Mouse (Mus musculus) gastrocnemius, postnatal 4 days (tissue): ENCODE results near the gene Ak2. TPM values are rescaled to one million over a fixed set of nuclear protein-coding genes. Genes with fewer than 3 reads are reported as not detected.
A peak's percentile ranks its signal among the peaks of the same experiment; 100 is the strongest.

Source experiments
- DNase-seq, 2 experiments: peaks; one replicate each; pipeline ENCODE4 v3.0.0; 2021 to 2022; ENCODE audit warnings: low spot score in 2 of 2, mixed read lengths in 2 of 2
- long read RNA-seq, 2 experiments: library from polyadenylated mRNA; stranded (forward); transcript quantifications; one replicate each; pipeline ENCODE4 v2.0.0; 2021
- total RNA-seq, 2 experiments: library from RNA; stranded (reverse); gene quantifications; 2 replicates each; pipeline ENCODE4 v1.2.3; 2021

Ak2 gene
- total RNA-seq, result 10 to 100 TPM; 58.2 to 67.2 TPM
- long read RNA-seq, experiment 1, transcript Ak2-202 (7 exons, 1,781 nt), result major isoform, 29 of 63 reads
- long read RNA-seq, experiment 1, transcript Ak2-201 (6 exons, 986 nt), result minor isoform, 27 of 63 reads
- long read RNA-seq, experiment 1, partial matches to known transcripts, result 2 of 63 reads
- long read RNA-seq, experiment 1, other reads (novel, unspliced or antisense), result 5 of 63 reads
- long read RNA-seq, experiment 2, transcript Ak2-201 (6 exons, 986 nt), result minor isoform, 14 of 57 reads
- long read RNA-seq, experiment 2, transcript Ak2-202 (7 exons, 1,781 nt), result major isoform, 35 of 57 reads
- long read RNA-seq, experiment 2, partial matches to known transcripts, result 4 of 57 reads
- long read RNA-seq, experiment 2, other reads (novel, unspliced or antisense), result 4 of 57 reads

DNA sequence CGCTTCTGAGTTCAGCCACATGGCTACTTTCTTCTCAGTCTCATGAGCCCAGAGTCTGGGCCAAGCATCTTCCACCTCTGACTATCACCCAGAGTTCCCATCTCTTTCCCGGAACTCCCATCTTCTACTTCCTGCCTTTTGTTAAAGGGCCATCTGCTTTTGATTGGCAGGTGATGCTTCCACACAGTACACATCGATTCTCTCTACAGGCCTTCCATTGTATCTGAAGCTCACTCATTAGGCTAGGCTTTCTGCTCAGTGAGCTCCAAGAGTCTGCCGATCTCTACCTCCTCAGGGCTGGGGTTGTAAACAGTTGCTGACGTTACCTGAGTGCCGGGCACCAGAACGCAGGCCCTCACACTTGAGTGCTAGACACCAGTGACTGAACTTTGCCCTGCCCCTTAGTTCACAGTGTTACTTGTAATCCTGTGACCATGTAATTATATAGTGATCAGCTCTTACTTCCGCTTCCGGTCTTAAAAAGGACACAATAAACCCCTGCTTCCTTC is at the start of gene Ak2:
Ak2 (plus strand) TSS at position 459 of the 509 bp plus-strand sequence.
- no peak for DNase-seq

DNA sequence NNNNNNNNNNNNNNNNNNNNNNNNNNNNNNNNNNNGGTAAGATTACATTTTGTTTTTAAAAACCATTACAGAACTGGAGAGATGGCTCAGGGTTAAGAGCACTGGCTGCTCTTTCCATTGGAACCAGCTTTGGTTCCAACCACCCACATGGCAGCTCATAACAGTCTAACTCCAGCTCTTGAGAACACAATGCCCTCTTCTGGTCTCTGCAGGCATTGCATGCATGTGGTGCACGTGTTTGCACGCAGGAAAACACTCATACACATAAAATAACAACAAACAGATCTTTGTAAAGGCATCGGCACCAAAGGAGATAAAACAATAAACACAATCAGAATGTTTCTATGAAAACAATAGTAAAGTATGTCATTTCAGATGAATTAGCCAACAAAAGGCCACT is 49.4 kb upstream of the Ak2 start:
- no peak for DNase-seq

DNA sequence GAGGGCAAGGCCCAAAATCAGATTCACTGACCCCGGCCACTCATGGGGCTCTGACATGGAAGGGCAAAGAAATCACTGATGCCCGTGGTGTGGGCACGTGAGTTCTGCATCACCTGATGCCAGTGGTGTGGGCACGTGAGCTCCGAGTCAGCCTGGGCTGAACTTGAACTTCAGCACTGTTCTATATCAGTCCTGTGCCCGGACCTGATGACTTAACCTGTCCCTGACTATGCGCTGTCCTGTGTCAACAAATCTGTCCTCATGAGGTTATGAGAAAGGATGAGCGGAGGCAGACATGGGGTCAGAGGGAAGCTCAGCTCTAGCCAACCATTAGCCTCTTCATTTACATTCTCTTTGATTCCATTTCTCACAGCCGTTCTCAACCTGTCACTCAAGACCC is 45.0 kb upstream of the Ak2 start:
- DNase-seq, result no peak

DNA sequence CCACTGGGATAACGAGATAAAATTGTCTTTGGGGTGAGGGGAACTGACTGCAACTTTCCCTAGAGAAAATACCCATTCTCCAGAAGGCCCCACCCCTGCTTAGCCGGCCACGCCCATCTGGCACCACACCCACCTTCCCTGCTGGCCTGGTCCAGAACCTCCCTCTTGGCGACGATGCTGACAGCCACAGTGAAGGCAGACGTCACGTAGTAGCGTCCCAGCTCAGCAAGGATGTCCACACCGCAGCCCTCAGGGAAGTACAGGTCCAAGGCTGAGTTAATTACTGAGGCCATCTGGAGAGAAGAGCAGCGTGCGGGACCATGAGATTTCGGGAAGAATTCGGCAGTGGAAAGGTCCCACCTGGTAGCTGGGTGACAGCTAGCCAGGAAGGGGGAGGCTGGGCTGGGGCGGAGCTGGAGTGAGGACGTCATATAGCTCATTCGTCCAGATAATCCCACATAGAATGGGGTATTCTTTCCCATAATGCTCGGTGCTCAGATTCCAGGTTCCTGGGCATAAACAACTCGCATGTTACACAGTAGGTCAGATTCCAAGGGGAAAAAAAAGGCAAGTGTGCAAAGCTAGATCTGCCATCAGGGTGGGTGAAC is 44.3 kb upstream of the Ak2 start:
- DNase-seq, result no peak

DNA sequence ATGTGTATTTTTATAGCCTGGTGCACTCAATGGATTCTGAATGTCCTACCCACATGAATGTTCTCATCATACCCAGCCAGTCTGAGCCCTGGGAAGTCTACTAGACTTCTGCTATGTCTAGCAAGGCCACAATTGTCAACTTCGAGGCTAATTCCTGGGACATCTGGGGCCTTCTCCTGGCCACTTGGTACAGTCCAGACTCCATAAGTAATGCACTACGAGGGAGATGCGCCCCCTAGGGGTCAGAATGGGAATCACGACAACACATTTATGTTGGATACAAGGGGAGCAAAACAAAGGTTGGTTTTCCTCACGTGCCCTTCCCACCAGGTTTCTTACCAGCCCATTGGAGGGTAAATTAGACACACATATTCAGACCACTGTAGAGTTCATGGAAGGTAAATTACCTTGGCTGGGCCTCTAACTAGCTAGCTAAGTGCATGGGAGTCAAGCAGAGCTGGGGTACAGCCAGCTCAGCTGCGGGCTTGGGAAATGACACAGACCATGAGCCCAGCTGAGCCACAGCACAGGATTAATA is 43.6 kb upstream of the Ak2 start:
- peak in 1 of 2 experiments; percentile 56 for DNase-seq

DNA sequence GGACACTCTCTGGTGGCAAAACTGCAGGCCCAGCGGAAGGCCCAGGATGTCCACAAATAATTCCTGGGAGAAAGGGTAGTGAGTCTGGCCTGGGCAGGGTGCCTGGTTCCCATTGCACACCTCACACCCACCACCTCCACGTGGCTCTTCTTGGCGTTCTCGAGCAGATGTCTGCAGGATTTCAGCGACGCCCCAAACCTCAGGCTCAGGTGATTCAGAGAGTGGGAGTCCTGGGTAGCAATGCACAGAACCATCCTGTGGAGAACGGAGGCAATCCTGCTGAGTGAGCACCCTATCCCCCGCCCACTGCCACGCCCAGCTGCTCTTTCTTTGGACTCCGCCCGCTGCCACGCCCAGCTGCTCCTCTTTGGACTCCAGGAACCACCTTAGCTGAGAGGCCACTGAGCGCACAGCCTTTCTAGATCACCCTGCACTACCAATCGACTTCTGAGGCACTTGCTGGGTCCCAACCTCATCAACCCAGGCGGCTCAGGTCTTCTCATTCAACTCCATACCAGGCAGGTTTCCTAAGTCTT is 42.2 kb upstream of the Ak2 start:
- no peak for DNase-seq

DNA sequence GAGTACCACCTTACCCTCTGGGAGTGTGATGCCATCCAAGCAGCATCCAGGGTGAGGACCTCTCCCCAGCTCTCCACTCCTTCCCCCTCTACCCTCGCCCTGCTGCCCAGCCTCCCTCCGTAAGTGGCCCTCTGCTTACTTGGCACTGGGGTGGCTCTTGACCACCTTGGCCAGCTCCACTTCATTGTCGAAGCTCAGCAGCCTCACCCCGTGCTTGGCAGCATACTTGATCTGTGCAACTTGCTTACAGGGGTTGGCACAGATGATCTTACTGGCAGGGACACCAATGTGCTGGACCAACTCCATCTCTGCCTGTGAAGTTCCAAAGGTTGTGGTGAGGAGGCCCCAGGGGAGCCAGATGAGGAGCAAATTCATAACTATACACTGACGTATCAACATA is 41.3 kb upstream of the Ak2 start:
- DNase-seq, result no peak

DNA sequence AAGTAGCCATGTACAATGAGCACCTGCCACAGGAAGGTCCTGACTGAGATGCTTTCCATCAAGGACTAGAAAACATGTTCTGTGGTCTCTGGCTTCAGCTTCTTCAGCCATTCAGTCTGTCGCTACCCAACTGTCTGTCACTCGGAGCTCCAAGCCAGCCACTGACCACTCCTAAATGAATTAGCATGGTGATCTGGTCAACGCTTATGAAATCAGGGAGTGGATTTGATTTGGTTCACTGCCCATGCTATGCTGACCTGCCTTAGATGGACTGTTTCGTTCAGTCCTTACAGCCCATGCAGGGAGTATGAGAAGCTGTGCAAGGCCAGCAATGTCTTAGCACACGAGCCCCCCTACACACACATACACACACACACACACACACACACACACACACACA is 37.9 kb upstream of the Ak2 start:
- no peak for DNase-seq

DNA sequence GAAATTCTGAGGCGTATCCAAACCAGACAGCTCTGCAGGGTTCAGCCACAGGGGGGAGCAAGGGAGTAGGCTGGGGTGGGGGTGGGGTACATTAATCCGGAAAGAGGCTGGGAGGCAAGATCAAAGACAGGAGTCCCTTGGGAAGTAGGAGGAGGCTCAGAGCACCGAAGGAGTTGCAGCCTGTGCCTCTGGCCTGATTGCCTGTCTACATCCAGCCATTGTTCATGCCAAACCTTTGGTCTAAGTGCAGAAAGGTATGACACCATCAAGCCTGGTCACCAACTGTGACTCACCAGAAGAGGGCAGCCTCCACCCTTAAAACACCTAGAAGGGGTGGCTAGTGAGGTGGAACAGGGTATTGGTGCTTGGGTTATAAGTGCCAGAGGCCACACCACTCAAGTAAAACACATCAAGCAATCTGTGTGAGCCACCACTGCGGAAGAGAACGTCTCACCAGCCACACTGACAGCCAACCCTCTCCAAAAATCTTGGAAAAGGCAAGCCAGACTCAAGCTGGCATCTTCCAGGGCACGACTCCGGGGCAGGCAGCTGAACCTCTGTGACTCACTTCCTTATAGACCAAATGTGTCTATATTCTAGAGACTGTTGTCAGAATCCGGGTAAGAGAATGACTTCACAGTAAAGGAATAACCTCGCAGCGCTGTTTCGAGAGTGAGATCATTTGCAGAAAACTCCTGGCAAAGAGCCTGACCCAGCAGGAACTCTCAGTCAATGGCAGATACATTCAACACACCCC is 34.4 kb upstream of the Ak2 start:
- DNase-seq, result peak in 1 of 2 experiments; percentile 41

DNA sequence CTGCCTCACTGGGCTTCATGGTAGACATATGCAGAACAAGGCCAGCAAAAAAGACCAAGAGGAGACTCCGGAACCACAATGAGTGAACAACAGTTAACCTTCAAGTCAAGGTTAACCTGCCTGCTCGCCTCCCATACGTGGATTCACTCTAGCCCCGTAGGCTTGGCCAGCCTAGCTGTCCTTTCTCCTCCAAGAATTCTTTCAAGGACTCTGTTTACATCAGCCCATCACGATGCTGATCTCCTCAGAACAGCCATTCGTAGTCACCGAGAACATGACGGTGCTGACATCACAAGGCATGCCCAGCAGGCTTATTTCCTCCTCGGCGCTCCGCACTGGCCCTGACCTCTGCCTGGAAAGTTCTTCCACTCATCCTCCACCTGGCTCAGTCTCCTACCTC is 33.6 kb upstream of the Ak2 start:
- no peak for DNase-seq

DNA sequence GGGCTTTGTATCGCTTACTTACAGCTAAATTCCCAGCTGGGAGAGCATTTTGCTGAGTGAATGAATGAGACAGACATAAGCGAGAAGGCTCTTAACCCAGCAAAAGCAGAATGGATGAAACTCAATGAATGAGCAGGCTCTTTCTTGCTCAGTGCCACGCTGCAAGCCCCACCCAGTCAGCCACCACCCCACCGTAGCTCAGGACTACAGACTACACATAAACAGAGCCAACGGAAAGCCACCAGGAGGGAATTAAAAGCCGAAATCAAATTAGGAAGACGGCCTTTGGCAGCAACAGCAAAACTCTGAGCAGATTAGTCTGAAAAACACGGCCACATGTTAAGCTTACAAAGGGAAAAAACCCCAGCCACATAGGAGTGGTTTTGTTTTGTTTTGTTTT is 32.9 kb upstream of the Ak2 start:
- no peak for DNase-seq

DNA sequence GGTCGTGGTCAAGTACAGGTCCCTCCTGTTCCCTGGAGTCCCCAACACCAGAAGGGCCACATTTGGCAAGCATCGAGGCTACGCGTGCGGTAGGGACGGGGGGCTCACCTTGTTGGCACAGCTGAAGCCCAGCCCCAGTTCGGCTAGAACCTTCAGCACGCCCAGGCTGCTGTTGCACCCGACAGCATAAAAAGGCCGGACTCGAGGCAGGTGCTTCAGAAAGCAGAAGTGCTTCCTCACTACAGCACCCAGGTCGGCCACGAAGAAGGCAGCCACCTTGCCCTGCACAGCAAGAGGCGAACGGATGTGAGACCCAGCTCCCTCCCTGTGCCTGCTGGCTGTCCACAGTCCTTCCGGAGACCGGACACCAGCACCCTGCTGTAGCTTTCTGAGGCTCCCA is 32.1 kb upstream of the Ak2 start:
- DNase-seq, result no peak

DNA sequence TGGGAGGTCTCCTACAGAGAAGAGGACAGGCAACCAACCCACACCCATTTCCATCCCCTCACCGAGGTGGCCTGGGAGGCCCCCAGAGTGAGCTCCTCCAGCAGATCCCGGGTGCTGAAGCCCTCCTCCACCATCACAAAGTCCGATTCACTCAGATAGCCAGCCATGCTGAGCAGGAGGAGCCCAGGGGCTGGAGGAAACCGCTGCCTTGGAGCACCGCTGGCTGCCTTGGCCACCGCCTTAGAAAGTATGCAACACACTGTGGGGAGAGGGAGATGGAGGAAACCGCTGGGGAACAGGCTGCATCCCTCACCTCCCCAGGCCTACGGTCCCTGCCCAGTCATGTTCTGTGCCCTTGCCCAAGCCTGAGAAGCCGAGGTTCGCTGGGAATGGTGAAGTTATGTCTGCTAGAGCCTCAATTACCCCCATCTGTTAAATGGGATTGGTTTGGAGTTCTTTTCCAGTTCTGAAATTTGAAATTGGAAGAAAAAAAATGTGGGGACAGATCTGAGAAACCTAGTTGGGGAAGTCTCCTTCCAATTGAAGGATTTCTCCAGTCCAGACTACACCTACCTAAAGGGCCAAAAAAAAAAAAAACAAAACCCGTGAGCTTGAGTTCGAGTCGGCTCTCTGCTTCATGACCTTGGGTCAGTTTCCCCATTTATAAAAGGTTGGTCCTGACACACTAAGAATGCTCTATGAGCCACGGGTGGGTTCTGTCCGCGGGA is 30.3 kb upstream of the Ak2 start:
- DNase-seq, result no peak

DNA sequence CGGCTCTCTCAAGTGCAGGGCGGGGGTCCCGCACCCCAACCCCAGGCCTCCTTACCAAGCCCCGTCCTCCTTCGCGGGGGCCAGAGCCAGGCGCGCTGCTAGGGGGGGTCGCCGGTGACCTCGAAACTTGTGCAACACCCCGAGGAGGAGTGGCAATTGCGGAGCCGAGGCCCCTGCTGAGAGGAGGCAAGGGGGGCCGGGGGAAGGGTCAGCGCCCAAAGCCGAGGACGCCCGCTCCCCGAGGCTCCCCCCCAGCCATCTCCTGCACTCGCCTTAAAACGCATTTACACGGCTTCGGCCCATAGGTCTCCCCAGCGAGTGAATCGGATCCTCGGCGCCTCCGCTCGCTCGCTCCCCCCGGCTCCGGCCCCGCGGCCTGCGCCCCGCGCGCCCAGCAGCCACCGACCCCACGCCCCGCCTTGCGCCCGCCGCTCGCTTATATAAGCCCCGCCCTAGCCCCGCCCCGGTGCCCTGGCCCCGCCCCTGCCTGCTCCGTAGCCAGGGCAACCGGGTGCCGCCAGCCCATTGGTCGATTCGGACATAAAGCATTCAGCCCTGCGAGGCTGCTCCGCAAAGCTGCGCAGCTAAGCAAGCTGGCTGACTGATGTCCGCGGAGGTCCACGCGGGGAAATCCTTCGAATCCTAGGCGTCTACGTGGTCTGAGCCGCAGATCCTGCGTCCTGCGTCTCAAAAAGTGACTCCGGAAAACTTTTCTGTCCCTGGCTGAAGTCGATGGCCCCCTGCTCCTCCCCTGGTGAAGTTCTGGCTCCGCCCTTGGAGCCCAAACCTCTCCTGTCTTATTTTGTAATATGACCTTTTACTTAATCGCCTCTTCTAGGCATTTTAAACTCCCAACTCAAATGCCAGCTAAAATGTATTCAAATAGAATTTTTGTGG is 29.5 kb upstream of the Ak2 start, which contains the start of gene Azin2:
Azin2 (minus strand) TSS at position 414 of the 897 bp plus-strand sequence.
- peak; percentile 91 to 95 for DNase-seq

DNA sequence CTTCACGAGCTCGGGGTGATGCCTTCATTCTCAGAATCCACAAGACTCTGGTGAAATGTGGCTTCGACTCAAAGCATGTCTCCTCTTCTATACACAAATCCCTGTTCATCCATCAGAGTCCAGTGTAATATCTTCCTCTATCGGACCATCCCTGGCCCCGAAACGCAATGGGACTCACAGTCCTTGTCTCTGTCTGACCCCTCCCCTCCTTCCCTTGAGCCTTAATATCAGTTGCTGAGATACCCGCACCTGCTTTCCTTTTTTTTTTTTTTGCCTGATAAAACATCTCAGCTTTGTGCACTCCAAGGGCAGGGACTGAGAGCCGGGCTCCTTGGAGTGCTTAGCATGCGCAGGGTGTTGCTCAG is 28.9 kb upstream of the Ak2 start:
- no peak for DNase-seq

DNA sequence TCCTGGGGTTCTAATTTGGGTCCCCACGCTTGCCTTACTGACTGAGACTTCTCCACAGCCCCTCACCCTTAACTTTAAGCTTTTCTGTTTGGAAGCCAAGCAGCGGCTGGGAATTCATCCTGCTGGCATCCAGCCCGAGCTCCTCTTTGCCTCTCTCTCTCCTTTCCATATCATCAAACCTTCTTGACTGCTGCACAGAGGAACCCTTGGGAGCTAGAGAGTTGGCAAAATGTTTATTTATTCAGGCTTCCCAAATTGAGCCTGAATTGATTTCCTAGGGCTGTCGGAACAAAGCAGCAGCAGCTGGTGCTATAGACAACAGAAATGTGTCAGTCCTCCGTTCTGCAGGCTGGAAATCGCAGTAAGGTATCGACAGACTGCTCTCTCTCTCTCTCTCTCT is 25.0 kb upstream of the Ak2 start:
- DNase-seq, result peak in 1 of 2 experiments; percentile 39

DNA sequence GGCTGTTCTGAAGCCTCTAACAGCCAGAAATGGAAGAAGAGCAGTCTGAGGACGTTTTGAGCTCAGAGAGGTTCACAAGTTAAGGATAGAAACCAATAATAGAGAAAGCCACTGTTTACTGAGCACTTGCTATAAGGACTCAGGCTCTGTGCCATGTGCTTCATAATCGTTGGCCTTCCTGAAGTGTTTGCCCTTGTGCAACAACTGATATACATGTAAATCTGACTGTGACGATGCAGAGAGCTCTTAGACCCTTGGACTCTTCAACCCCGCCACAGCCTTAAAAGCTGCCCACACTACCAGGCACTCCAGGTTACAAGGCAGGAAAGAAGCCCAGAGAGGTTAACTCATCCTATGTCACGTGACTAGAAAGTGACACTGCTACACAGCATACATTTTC is 22.7 kb upstream of the Ak2 start:
- DNase-seq, result no peak

DNA sequence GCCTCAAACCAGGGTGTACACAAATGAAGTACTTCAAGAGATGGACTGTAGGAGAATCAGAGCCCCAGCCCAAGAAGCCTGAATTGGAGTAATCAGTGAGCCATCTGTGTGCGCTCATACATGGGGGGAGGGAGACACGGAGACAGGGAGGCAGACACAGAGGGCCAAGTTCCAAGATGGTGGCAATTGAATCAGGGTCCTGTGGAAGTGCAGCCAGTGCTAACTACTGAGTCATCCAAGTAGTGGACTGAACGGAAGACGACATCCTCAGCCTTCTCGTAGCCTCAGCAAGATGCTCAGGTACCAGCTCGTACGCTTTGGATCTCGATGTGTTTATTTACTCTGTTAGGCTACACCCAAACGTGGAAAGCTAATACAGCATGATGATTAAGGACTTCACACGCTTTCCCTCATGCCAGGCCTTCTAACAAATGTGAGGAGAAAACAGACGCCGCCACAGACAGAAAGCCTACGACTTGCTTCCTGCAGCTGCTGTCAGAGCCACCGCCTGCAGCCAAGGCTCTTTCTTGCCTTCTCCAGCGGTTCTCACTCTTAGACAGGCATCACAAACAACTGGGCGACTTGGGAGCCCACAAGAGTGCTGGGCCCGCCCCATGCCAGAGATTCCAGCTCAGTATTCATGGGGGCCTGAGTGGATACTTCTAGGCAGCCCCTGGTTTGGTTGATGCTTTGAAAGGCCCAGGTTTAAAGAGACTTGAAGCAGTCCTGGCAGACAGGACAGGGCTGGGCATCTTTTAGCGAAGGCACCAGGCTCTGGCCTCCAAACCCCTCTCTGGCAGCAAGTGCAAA is 21.9 kb upstream of the Ak2 start:
- no peak for DNase-seq

DNA sequence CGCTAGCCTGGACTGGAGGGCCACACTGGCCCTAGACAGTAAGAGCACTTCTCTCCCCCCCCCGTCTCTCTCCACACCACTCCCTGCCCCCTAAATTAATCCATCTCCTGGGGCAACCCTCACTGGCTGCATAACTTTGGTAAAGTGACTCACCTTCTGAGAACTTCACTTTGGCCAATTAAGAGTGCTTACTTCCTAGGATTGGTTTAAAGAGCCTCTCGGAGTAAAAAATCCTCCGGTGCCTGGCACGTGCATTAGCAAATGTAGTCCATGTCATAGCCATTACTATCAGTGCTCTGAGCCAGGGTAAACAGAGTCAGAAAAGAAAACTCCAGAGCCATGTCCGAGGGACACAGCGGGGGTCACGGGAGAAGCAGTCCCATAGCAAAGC is 21.3 kb upstream of the Ak2 start:
- DNase-seq, result no peak
